Mouse (Mus musculus) stomach, postnatal 0 days (tissue): ENCODE data around the gene Efna5.

Experiments
- CTCF ChIP-seq: IDR thresholded peaks from 2 replicates; pipeline ENCODE4 v1.5.1; 2016; ENCODE audit warnings: antibody characterized with exemption, low read depth, mild to moderate bottlenecking, moderate library complexity
- EP300 ChIP-seq: optimal IDR thresholded peaks from 2 replicates; pipeline ENCODE3; 2016; ENCODE audit warnings: antibody characterized with exemption

DNA sequence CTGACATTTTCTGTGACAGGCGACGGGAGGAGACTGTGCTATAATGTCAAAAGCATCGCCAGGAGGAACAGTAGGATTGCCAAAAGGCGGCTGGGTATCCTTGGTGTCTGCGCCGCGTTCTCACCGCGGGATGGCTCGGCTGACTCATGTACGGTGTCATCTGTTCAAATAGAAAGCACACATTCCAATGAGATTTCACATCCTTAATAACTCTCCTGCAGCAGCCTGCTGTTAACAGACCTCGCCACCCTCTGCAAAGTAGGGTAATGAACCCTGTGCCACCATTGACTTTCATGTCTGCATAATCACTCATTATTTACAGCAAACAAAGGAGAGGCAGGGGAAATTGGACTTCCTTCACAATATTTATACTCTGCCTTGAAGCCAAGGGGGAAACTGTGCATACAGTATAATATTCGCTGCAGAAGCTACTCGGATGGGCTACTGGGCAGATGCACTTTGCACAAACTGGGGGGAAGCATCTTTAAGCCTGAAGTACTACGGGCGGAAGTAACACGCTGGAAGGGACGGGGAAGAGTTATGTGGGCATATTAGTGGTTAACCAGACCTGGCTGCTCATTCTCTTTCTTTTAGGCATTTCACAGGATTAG lies 273.7 kb downstream of the Efna5 start:
- TF ChIP-seq EP300 (no peak), CTCF (no peak)
